Mouse (Mus musculus) cerebellum, adult (tissue): ENCODE measurements at regions not wholly inside any gene's neighbourhood (a gene's known extent, or its start where the extent isn't known, plus 50 kb on each side); places are given as distances from the start of the nearest gene placed in this dataset.

Experiments
- ATAC-seq: cut with Nextera tagmentation; 2 replicates; pipeline ENCODE4 v1.9.2; 2017; ENCODE audit warnings: mild to moderate bottlenecking, moderate library complexity, mixed read lengths; ENCODE audit not compliant: insufficient number of reproducible peaks, low FRiP score, low TSS enrichment

GRCm38 (mm10) chr8:42157006-42157405, 740.1 kb upstream of the Frg1 start:
- no peak for ATAC-seq

DNA sequence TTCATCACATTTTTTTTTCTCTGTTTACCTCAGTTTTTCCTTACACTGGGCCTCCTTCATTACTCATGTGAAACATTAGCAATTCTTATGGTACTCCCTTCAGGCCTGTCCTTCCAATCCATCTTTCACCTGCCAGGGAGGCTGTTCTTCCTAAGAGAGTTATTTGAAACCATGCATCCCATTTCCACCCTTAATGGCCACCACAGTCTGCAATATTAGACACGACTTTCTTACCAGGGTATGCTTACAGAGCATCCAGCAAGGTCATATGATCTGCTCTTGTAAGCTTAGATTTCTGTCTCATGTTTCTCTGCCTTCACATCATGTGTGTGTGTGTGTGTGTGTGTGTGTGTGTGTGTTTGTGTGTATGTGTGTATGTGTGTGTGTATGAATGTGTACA, 739.7 kb upstream of the Frg1 start:
- no peak for ATAC-seq

DNA sequence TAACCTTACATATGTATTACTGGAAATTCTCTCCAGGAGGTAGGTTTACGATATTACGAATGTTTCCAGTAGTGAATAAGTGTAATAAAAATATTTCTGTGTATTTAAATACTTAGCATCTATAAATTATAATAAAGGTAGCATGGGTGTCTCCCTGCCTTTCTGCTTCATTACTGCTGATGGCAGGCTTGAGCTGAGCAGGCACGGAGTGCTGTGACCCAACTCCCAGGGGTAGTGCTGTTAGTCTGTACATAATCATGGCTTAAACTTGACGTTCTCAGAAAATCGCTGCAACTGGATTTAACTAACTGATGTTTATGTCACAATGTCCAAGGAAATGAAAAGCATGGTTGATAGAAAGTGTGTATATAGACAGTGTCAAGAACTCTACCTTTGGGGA, 727.8 kb upstream of the Frg1 start:
- no peak for ATAC-seq

GRCm38 (mm10) chr8:42144220-42144619, 727.3 kb upstream of the Frg1 start:
- ATAC-seq, result no peak

DNA sequence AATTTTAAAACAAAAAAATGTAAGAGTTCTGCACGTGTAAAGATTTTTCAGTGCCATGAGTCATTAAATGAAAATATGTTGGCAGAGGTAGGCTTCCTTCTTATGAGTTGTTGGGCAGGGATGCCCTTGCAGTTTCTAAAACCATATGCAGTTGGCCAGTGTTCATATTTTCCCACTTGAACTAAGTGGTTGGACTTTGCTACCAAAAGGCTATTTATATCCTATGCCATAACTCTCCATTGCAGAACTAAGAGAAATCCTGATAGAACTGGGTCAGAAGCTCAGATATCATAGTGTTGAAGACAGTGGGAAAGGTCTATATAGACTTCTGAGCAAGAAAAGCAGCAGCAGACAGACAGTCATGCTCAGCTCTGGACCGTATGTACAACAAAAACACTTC, 690.7 kb upstream of the Frg1 start:
- ATAC-seq, result no peak

- no peak for ATAC-seq
Observed at GRCm38 (mm10) chr8:42069314-42069713, 652.4 kb upstream of the Frg1 start.

- ATAC-seq, result no peak
Observed at GRCm38 (mm10) chr8:42043526-42043925, 626.7 kb upstream of the Frg1 start.

DNA sequence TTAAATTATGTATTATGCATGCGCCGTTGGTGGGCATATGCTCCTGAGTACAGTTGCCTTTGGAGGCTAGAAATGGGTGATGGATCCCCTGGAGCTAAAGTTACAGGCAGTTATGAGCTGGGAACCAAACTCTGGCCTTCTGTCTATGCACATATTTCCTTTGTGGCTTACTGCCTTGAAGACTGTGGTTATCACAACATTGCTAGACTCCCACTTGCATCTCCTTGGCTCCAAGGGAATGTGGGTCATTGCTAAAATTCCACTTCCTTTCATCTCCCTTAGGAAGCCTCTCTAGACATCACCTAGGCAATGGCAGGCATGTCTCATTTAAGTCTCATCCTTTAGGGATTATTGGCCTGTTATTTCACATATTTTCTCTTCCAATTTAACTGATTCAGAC, 622.4 kb upstream of the Frg1 start:
- ATAC-seq, result no peak

DNA sequence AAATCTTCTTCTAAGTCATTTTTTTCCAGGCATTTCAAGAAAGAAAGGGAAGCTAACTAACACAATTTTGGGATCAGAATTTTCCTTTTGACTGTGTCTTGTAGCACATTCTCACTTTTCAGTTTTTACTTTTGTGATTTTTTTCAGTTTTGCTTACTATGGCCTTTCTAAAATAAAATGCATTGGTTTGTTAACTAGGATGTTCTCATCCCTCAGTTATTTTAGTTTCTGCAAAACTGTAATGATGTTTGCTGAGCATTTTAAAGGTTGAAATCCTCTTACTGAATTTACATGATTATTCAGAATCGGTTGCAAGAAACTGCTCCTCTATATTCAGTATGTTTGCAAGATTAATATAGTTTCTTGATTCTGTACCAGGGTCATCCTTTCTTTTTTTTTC, 610.1 kb upstream of the Frg1 start:
- no peak for ATAC-seq

DNA sequence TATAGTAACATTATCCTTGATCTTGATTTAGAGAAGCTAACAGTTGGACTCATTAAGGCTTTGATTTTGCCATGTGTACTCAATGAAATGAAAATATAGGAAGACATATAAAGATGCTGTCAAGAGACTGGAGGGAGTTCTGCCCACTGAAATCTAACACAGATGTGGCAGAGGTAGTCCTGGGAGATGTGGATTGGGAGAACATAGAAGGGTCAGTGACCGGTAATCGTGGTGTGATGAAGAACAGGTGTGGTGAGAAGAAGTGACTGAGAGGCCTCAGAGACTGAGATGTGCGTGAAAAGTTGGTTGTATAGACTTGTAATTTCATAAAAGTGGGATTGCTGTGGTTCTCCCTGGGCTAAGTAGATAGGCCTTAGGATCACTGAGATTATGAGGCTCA, 600.9 kb upstream of the Frg1 start:
- ATAC-seq, result no peak

- ATAC-seq, result no peak
Observed at GRCm38 (mm10) chr8:42003170-42003569, 586.3 kb upstream of the Frg1 start.

- no peak for ATAC-seq
Observed at GRCm38 (mm10) chr8:41989040-41989501, 572.2 kb upstream of the Frg1 start.

DNA sequence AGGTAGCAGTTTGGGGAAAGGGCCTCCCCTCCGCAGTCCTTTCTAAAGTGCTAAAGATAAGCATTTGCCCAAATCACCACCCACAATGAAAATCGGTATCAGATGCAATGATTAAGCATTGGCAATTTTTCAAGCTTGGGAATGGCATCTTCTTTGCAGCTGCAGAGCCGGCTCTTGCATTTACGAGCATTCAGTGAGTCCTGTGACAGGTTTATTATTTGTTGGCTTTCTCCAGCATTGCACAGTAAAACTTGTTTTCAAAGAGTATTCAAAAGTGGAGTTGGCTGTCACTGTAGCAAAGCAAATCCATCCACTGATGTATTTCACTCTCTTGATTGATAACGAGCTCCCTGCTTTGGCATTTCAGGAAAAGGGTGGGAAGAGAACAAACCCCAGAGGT, 571.3 kb upstream of the Frg1 start:
- no peak for ATAC-seq

GRCm38 (mm10) chr8:41987417-41987816, 570.5 kb upstream of the Frg1 start:
- ATAC-seq, result no peak

- no peak for ATAC-seq
Observed at GRCm38 (mm10) chr8:41972416-41972815, 555.5 kb upstream of the Frg1 start.

- ATAC-seq, result no peak
Observed at GRCm38 (mm10) chr8:41970536-41970935, 553.7 kb upstream of the Frg1 start.

DNA sequence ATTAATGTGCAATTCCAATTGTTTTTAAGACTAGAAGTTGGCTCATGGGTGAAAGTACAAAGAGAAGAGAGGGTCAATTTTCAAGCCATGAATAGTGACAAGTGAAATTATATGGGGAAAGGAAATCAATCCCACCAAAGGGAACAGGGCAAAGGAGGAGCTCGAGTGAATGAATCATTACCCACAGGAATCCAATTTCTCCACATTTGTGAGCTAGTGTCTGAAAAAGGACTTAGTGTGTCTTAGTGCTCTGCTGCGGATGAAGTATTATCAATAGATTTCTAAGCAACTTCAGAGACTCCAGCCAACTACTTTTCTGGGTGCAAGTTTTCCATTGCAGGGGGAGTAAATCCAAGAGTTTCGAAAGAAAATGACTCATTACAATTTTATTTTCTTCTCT, 552.5 kb upstream of the Frg1 start:
- no peak for ATAC-seq

- no peak for ATAC-seq
Observed at GRCm38 (mm10) chr8:41964088-41964487, 547.2 kb upstream of the Frg1 start.

- no peak for ATAC-seq
Observed at GRCm38 (mm10) chr8:41956878-41957277, 540.0 kb upstream of the Frg1 start.

GRCm38 (mm10) chr8:41950736-41951135, 533.9 kb upstream of the Frg1 start:
- no peak for ATAC-seq

GRCm38 (mm10) chr8:41939298-41939697, 522.4 kb upstream of the Frg1 start:
- ATAC-seq, result no peak

DNA sequence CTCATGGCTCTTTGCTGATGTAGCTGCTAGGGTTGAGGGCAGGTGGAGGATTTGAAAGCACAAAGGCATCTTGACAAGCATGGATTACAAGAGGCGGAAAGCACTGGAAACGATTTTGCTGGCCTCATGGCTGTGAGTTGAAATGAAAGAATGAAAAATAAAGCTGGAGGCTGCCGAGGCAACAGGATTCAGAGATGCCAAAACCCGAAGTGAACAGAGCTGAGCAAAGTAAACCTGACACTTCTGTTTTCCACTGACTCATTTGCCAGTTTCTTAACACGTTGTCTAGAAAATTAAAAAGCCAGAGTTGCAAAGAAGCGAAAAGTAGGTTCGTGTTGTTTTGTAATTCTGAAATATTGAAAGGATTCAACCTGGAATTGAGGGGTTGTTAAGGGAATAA, 504.2 kb upstream of the Frg1 start:
- ATAC-seq, result no peak

DNA sequence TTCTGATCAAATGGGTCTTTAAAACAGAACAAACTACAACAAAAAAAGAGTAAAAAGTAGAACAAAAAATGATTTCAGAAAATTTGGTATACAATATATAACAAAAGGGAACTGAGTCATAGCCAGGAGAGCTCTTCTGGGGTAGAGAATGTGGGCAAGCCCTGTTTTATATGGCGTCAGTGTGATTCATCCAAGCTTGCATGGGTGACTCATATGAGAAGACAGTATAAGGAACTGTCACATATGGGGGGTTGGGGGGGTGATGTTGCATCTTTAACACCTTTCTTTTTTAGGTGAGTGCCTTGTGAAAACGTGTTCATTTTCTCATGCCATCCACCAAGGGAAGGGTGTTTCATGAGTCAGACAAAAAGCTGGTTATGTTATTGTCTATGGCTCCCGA, 503.7 kb upstream of the Frg1 start:
- ATAC-seq, result no peak
